Mouse (Mus musculus) lung, postnatal 0 days (tissue): Measurements from ENCODE around the gene Lrrc18. TPM values are rescaled to one million over a fixed set of nuclear protein-coding genes. Genes with fewer than 3 reads are reported as not detected.

ENCODE experiments used
- ATAC-seq: fragments of 200-750 bp; cut with Nextera tagmentation; 2 replicates; pipeline ENCODE4 v1.8.0; 2017; ENCODE audit warnings: moderate library complexity
- DNase-seq: peaks from one replicate; pipeline ENCODE4 v3.0.0-alpha.2; 2016; ENCODE audit warnings: low spot score
- H3K27ac ChIP-seq: fragments of 300-500 bp; sonication (generic); 2 replicates; pipeline ENCODE4 v1.5.1; 2014; ENCODE audit warnings: antibody characterized with exemption, mild to moderate bottlenecking, low read length, mixed read lengths
- H3K27me3 ChIP-seq: fragments of 300-500 bp; sonication (generic); replicated peaks from 2 replicates; pipeline ENCODE4 v1.6.1; 2014; ENCODE audit warnings: low read length, mixed read lengths; ENCODE audit not compliant: insufficient read depth
- H3K36me3 ChIP-seq: fragments of 300-500 bp; sonication (generic); 2 replicates; pipeline ENCODE4 v1.6.1; 2014; ENCODE audit warnings: low read length, mixed read lengths; ENCODE audit not compliant: insufficient read depth
- H3K4me1 ChIP-seq: fragments of 300-500 bp; sonication (generic); 2 replicates; pipeline ENCODE4 v1.6.1; 2014; ENCODE audit warnings: antibody characterized with exemption, low read depth, low read length, mixed read lengths; ENCODE audit not compliant: insufficient read depth
- H3K4me2 ChIP-seq: fragments of 300-500 bp; sonication (generic); replicated peaks from 2 replicates; pipeline ENCODE4 v1.6.1; 2014; ENCODE audit warnings: low read depth, mild to moderate bottlenecking, low read length, moderate library complexity, mixed read lengths
- H3K4me3 ChIP-seq: fragments of 300-500 bp; sonication (generic); 2 replicates; pipeline ENCODE4 v1.5.1; 2014; ENCODE audit warnings: low read depth, low read length
- H3K9ac ChIP-seq: fragments of 300-500 bp; sonication (generic); replicated peaks from 2 replicates; pipeline ENCODE4 v1.6.1; 2014; ENCODE audit warnings: low read depth, mild to moderate bottlenecking
- H3K9me3 ChIP-seq: fragments of 300-500 bp; sonication (generic); 2 replicates; pipeline ENCODE4 v1.6.1; 2016; ENCODE audit warnings: low read length, mixed read lengths
- CTCF ChIP-seq: IDR thresholded peaks from 2 replicates; pipeline ENCODE4 v1.5.1; 2016; ENCODE audit warnings: antibody characterized with exemption, mild to moderate bottlenecking
- EP300 ChIP-seq: IDR thresholded peaks from 2 replicates; pipeline ENCODE4 v1.6.1; 2016; ENCODE audit warnings: antibody characterized with exemption, mild to moderate bottlenecking, control low read depth
- WGBS: fragments of 180-500 bp; shearing (Covaris S2); extraction: QIAGEN DNeasy Blood & Tissue Kit; methylation state at CpG from one replicate; pipeline ENCODE4 v1.1.7; 2014; 5-methylcytosine and 5-hydroxymethylcytosine counted together
- polyA plus RNA-seq: library from polyadenylated mRNA; unstranded; fragments of >200 nt; fragmentation: Nextera tagmentation; extraction: Ambion mirVana; gene quantifications from 2 replicates; pipeline ENCODE4 v1.2.1, GENCODE M21; 2015

Gene Lrrc18
- 1.4 and 2.0 TPM in 2 replicates for polyA plus RNA-seq

GRCm38 (mm10) chr14:32991082-32991481 lies at the start of gene Lrrc18:
Gene Lrrc18, plus strand, starts transcription at chr14:32991382.
- 90% methylated on average over 2 of the region's 2 CpGs for WGBS
- no peak for ATAC-seq
- Histone ChIP-seq H3K27ac (no peak within 1 kb of the TSS), H3K27me3 (no peaks in the 10 kb centered on the region), H3K4me2 (no peak within 1 kb of the TSS), H3K36me3 (no peaks in the 10 kb centered on the region), H3K4me3 (no peak within 1 kb of the TSS), H3K4me1 (peaks cover 5% of the 10 kb centered on the region; the same call in 1 of the 2 replicates), H3K9me3 (no peaks in the 10 kb centered on the region), H3K9ac (no peak within 1 kb of the TSS)
- no peak for DNase-seq
- no peak for TF ChIP-seq EP300
- TF ChIP-seq CTCF = no peak

GRCm38 (mm10) chr14:32947512-32947911 lies 43.7 kb upstream of the Lrrc18 start:
- H3K27ac ChIP-seq = no peak overlapping the region

GRCm38 (mm10) chr14:32950312-32951301 lies 40.6 kb upstream of the Lrrc18 start:
- Histone ChIP-seq H3K4me2 (no peak overlapping the region), H3K36me3 (no peaks in the 10 kb centered on the region), H3K9ac (no peak overlapping the region), H3K27ac (peak overlapping the region; percentile 58), H3K4me3 (no peak overlapping the region), H3K4me1 (no peaks in the 10 kb centered on the region), H3K9me3 (no peaks in the 10 kb centered on the region), H3K27me3 (no peaks in the 10 kb centered on the region)
- DNase-seq = peak; percentile 89
- TF ChIP-seq CTCF (no peak), EP300 (peak; percentile 66; the same call in 1 of the 2 replicates)
- 40% methylated on average over 20 of the region's 20 CpGs for WGBS
- ATAC-seq = peak; percentile 91

More at GRCm38 (mm10) chr14:32947512-32947911, 43.7 kb upstream of the Lrrc18 start:
- H3K4me3 ChIP-seq = no peak overlapping the region
- ATAC-seq (no peak), DNase-seq (no peak)
- no peak overlapping the region for H3K4me2 ChIP-seq
- H3K9ac ChIP-seq = no peak overlapping the region
- WGBS = 90% methylated on average over 2 of the region's 2 CpGs
- H3K36me3 ChIP-seq = no peaks in the 10 kb centered on the region
- H3K4me1 ChIP-seq = no peaks in the 10 kb centered on the region
- no peaks in the 10 kb centered on the region for H3K27me3 ChIP-seq
- TF ChIP-seq CTCF = no peak
- TF ChIP-seq EP300 = no peak
- H3K9me3 ChIP-seq = no peaks in the 10 kb centered on the region

- DNase-seq (peak; percentile 79), ATAC-seq (peak; percentile 79)
- TF ChIP-seq CTCF (no peak), EP300 (no peak)
- no peaks in the 10 kb centered on the region; the same call in 1 of the 2 replicates for H3K4me1 ChIP-seq
- no peak overlapping the region for H3K9ac ChIP-seq
- H3K4me2 ChIP-seq = no peak overlapping the region
- no peak overlapping the region for H3K27ac ChIP-seq
- no peaks in the 10 kb centered on the region for H3K36me3 ChIP-seq
- no peaks in the 10 kb centered on the region for H3K9me3 ChIP-seq
- no peak overlapping the region for H3K4me3 ChIP-seq
- no peaks in the 10 kb centered on the region for H3K27me3 ChIP-seq
- 29% methylated on average over 8 of the region's 8 CpGs for WGBS
Measured at GRCm38 (mm10) chr14:32956486-32956885, 34.7 kb upstream of the Lrrc18 start.

- WGBS = 45% methylated on average over 8 of the region's 8 CpGs
- H3K27me3 ChIP-seq = no peaks in the 10 kb centered on the region
- DNase-seq = peak; percentile 35
Measured at GRCm38 (mm10) chr14:32958671-32959070, 32.5 kb upstream of the Lrrc18 start.

GRCm38 (mm10) chr14:32960481-32960880 lies 30.7 kb upstream of the Lrrc18 start:
- ATAC-seq (0 out of 2 replicates have a peak, but pooled peaks have one; percentile 23), DNase-seq (peak; percentile 73)
- Histone ChIP-seq H3K27ac (no peak overlapping the region), H3K4me1 (peaks cover 8% of the 10 kb centered on the region; the same call in 1 of the 2 replicates), H3K9me3 (no peaks in the 10 kb centered on the region), H3K9ac (no peak overlapping the region), H3K4me3 (no peak overlapping the region), H3K36me3 (no peaks in the 10 kb centered on the region), H3K4me2 (no peak overlapping the region), H3K27me3 (no peaks in the 10 kb centered on the region)
- no peak for TF ChIP-seq EP300
- TF ChIP-seq CTCF = peak; percentile 86
- WGBS = 38% methylated on average over 5 of the region's 5 CpGs

More at GRCm38 (mm10) chr14:32958671-32959070, 32.5 kb upstream of the Lrrc18 start:
- no peaks in the 10 kb centered on the region for H3K36me3 ChIP-seq
- ATAC-seq = peak; percentile 29; the same call in 1 of the 2 replicates
- no peak overlapping the region for H3K9ac ChIP-seq
- no peak overlapping the region for H3K4me3 ChIP-seq
- H3K4me1 ChIP-seq = peaks cover 8% of the 10 kb centered on the region; the same call in 1 of the 2 replicates
- H3K9me3 ChIP-seq = no peaks in the 10 kb centered on the region
- no peak overlapping the region for H3K4me2 ChIP-seq
- H3K27ac ChIP-seq = no peak overlapping the region
- TF ChIP-seq CTCF (no peak), EP300 (no peak)
